Mouse (Mus musculus) stomach, embryonic 16.5 days (tissue): ENCODE results near the gene Eif2d. TPM values are rescaled to one million over a fixed set of nuclear protein-coding genes. Genes with fewer than 3 reads are reported as not detected.

ENCODE experiments used
- ATAC-seq: fragments of 200-750 bp; cut with Nextera tagmentation; 2 replicates; pipeline ENCODE4 v1.8.0; 2017; ENCODE audit warnings: moderate number of reproducible peaks, moderate TSS enrichment; ENCODE audit not compliant: insufficient read depth, low FRiP score
- H3K27ac ChIP-seq: fragments of 300-500 bp; sonication (generic); 2 replicates; pipeline ENCODE4 v1.5.1; 2014; ENCODE audit warnings: low read length
- H3K27me3 ChIP-seq: fragments of 300-500 bp; sonication (generic); 2 replicates; pipeline ENCODE4 v1.6.1; 2014; ENCODE audit warnings: low read length, control low read depth, mixed read lengths; ENCODE audit not compliant: control insufficient read depth, insufficient read depth
- H3K36me3 ChIP-seq: fragments of 300-500 bp; sonication (generic); 2 replicates; pipeline ENCODE4 v1.6.1; 2014; ENCODE audit warnings: low read length; ENCODE audit not compliant: control insufficient read depth, insufficient read depth
- H3K4me1 ChIP-seq: fragments of 300-500 bp; sonication (generic); 2 replicates; pipeline ENCODE4 v1.6.1; 2014; ENCODE audit warnings: low read length, control low read depth, mixed read lengths; ENCODE audit not compliant: control insufficient read depth, insufficient read depth
- H3K4me2 ChIP-seq: fragments of 300-500 bp; sonication (generic); 2 replicates; pipeline ENCODE4 v1.6.1; 2014; ENCODE audit warnings: low read depth, low read length, mixed read lengths
- H3K4me3 ChIP-seq: fragments of 300-500 bp; sonication (generic); replicated peaks from 2 replicates; pipeline ENCODE4 v1.5.1; 2014; ENCODE audit warnings: mild to moderate bottlenecking, low read length
- H3K9ac ChIP-seq: fragments of 300-500 bp; sonication (generic); 2 replicates; pipeline ENCODE4 v1.6.1; 2014; ENCODE audit warnings: low read length
- H3K9me3 ChIP-seq: fragments of 300-500 bp; sonication (generic); replicated peaks from 2 replicates; pipeline ENCODE4 v1.6.1; 2016; ENCODE audit warnings: low read length, control low read depth; ENCODE audit not compliant: control insufficient read depth
- WGBS: fragments of 180-500 bp; shearing (Covaris S2); extraction: QIAGEN DNeasy Blood & Tissue Kit; methylation state at CpG from one replicate; pipeline ENCODE4 v1.1.7; 2014; 5-methylcytosine and 5-hydroxymethylcytosine counted together
- polyA plus RNA-seq: library from polyadenylated mRNA; unstranded; fragments of >200 nt; fragmentation: Nextera tagmentation; extraction: Ambion mirVana; gene quantifications from 2 replicates; pipeline ENCODE4 v1.2.1, GENCODE M21; 2015

The Eif2d gene
- polyA plus RNA-seq, 1 experiment from 2014 or later = 62.1 TPM

DNA sequence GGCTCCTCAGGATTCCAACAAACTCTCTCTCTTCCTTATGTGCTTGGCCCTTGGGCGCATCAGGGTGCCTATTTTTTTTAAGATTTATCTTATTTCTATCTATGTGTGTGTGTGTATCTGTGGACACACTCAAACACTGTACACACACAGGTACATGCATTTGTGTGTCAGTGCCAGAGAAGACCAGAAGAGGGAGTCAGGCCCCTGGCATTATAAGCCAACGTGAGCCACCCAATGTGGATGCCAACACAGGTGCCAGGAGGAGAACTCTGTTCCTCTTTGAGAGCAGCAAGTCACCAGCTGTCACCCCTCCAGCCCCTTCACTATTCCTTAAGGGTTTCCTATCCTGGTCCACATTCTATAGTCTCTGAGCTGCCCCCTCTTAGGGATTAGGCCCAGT is 34.0 kb upstream of the Eif2d start:
- no peaks in the 10 kb centered on the region for H3K27me3 ChIP-seq
- no peaks in the 10 kb centered on the region for H3K36me3 ChIP-seq
- H3K4me2 ChIP-seq = no peak overlapping the region
- no peaks in the 10 kb centered on the region for H3K4me1 ChIP-seq
- H3K9me3 ChIP-seq = no peaks in the 10 kb centered on the region
- H3K9ac ChIP-seq = no peak overlapping the region
- no peak for ATAC-seq
- 82% methylated on average over 2 of the region's 2 CpGs for WGBS
- no peak overlapping the region for H3K4me3 ChIP-seq
- H3K27ac ChIP-seq = no peak overlapping the region

DNA sequence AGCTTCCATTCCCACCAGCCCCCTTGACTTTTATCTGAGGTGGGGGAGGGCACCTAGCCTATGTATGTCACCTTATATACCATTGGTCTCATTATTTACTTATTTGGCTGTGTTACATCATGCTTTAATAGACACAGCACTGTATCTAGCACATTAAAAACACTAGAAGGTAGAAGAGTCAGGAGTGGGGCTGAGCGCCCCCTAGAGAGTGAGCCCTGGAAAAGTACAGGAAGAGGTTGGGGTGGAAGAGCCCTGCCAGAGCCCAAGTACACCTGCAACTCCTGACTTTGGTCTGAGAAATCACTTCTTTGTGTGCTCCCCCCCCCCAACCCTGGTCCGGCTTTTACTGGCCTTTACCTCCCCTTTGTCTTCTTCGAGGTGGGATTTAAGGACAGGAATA is 31.0 kb upstream of the Eif2d start:
- Histone ChIP-seq H3K36me3 (no peaks in the 10 kb centered on the region), H3K4me1 (no peaks in the 10 kb centered on the region), H3K9me3 (no peaks in the 10 kb centered on the region), H3K27ac (no peak overlapping the region), H3K27me3 (no peaks in the 10 kb centered on the region), H3K4me3 (no peak overlapping the region), H3K4me2 (no peak overlapping the region), H3K9ac (no peak overlapping the region)
- WGBS = 38% methylated on average over 3 of the region's 3 CpGs
- ATAC-seq = no peak

DNA sequence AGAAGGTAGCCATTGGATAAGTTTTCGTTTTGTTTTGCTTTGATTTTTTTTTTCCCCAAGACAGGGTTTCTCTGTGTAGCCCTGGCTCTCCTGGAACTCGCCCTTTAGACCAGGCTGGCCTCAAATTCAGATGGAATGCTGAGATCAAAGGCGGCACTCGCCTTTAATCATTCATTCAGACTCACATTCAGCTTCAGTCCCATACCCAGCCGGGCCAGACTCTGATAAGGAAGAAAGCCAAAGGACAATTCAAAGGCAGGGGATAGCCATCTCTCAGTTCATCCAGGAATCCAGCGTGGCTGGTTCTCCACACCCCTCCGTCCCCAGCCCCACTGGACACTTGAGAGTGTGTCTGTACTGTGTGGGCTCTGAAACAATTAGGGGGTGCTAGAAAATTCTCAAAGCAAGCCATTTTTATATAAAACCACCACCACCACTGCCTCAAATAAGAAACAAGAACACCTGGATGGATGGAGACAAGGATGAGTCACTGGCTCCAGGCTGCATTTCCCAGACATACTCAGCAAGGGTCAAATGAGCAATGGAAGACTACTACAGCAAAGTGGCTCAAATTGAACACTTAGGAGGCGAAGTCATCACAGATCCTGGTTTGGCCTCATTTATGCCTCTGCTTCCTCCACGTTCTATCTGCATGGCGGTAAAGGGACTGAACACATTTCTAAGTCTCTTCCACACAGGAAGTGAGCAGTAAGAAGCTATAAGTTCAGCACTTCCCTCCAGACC is 29.3 kb upstream of the Eif2d start:
- no peak for ATAC-seq
- Histone ChIP-seq H3K27me3 (no peaks in the 10 kb centered on the region), H3K27ac (no peak overlapping the region), H3K4me2 (no peak overlapping the region), H3K4me1 (no peaks in the 10 kb centered on the region), H3K4me3 (no peak overlapping the region), H3K9ac (no peak overlapping the region), H3K9me3 (no peaks in the 10 kb centered on the region), H3K36me3 (no peaks in the 10 kb centered on the region)
- WGBS = 51% methylated on average over 10 of the region's 10 CpGs

DNA sequence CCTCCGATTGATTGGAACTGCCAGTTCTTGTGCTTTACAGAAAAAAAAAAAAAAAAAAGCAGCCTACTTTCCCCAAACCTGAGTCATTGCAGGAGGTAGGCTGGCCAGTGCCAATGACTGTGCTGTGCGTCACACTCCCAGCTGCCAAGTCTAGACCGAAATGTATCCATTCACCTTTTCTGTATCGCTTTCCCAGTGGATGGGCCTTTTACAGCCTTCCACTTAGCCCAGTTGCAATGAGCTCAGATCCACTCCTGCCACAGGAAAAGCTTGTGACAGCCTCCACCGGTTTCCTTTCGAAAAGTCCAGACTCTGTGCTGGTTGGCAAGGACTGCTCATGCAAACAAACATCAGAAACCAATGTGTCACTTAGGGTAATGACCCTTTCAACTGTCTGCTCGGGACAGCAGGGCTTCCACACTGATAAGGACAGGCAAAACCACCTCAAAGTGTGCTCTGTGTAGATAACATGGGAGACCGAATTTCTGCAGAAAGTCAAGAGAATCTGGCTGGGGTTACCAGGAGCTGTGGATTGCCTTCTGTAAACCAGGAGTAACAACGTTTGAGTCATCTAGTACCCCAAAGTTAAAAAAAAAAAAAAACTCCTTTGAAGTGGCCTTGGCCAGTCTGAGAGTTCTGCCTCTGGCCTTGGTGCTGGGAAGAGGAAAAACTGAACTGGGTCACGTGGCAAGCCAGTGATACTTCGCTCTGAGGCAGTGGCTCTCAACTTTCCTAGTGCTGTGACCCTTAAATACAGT is 26.8 kb upstream of the Eif2d start:
- no peak overlapping the region for H3K27ac ChIP-seq
- ATAC-seq = peak; percentile 38; the same call in 1 of the 2 replicates
- H3K4me2 ChIP-seq = no peak overlapping the region
- no peaks in the 10 kb centered on the region for H3K36me3 ChIP-seq
- no peaks in the 10 kb centered on the region for H3K27me3 ChIP-seq
- H3K9ac ChIP-seq = no peak overlapping the region
- no peaks in the 10 kb centered on the region for H3K4me1 ChIP-seq
- 57% methylated on average over 11 of the region's 11 CpGs for WGBS
- H3K4me3 ChIP-seq = no peak overlapping the region
- H3K9me3 ChIP-seq = no peaks in the 10 kb centered on the region

DNA sequence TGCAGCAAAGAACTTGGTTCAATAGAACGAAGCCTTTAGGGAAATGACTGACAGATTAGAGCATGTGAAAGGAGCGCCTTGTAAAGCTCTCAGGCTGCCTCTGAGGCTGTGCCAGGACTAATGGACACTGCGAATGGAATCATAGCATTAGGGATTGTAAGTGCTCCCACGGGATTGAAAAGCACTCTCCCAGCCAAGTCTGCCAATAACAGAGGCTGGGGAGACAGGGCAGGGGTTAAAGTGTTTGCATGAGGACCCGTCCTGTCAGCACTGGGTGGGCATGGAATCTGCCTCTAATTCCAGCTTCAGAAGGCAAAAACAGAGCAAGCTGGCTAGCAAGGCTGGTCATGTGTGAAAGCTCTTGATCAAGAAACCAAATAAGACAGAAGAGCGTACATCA is 18.8 kb upstream of the Eif2d start:
- Histone ChIP-seq H3K27me3 (no peaks in the 10 kb centered on the region), H3K27ac (no peak overlapping the region), H3K4me1 (0 out of 2 replicates have a peak, but pooled peaks cover 2% of the 10 kb centered on the region), H3K36me3 (no peaks in the 10 kb centered on the region), H3K4me2 (no peak overlapping the region), H3K4me3 (no peak overlapping the region), H3K9ac (no peak overlapping the region), H3K9me3 (no peaks in the 10 kb centered on the region)
- WGBS = 68% methylated on average over 6 of the region's 6 CpGs
- ATAC-seq = no peak

DNA sequence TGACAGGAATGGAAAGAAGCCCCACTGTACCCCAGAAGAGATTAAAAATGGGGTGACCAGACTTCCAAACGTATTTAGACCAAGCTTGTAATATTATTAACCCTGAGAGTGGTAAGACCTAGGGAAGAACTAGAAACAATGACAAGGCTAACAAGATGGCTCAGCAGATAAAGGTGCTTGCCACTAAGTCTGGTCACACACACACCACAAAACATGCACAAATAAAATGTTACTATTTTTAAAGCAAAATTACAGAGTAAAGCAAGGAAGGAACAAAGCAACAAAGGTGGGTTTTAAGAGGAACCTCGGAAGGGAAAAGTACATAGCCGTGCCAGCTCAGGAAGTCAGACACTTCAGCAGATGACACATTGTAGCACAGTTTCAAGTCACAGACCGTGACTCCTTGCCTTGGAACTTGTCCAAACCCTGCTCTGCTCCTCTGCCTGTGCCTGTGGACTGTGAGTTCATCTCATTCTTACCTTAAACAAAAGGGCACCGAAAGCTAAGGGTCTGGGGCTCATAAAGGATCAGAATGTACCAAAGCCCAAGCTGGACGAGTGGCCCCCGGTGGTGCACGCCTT is 17.9 kb upstream of the Eif2d start:
- Histone ChIP-seq H3K36me3 (no peaks in the 10 kb centered on the region), H3K27ac (no peak overlapping the region), H3K27me3 (no peaks in the 10 kb centered on the region), H3K4me2 (no peak overlapping the region), H3K9me3 (no peaks in the 10 kb centered on the region), H3K4me1 (0 out of 2 replicates have a peak, but pooled peaks cover 5% of the 10 kb centered on the region), H3K4me3 (no peak overlapping the region), H3K9ac (no peak overlapping the region)
- ATAC-seq = no peak
- 65% methylated on average over 8 of the region's 8 CpGs for WGBS

DNA sequence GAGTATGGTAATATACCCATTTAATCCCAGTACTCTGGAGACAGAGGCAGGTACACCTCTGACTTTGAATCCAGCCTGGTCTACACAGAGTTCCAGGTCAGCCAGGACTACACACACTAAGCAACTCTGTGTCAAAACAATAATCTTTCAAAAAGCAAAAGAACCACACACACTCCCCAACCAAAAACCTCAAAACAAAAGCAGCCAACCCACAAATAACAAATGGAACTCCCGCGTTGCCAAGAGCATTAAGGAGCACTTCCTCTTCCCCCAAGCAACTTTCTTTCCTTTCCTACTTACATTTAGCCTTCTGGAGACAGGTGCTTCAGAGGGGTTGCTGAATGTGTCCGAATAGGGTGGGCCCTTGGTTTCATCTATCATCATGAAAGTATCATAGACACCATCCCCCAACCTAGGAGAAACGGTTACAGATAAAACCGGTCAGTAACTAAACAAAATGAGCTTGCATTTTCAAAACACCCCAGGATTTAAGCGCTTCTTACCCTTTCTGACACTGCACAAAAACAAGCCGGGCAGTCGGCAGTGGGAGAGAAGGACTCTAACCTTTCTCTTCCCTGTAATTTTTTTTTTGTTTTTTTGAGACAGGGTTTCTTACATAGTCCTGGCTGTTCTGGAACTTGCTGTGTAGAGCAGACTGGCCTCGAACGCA is 16.9 kb upstream of the Eif2d start:
- Histone ChIP-seq H3K4me2 (no peak overlapping the region), H3K27ac (no peak overlapping the region), H3K9me3 (no peaks in the 10 kb centered on the region), H3K4me3 (no peak overlapping the region), H3K4me1 (0 out of 2 replicates have a peak, but pooled peaks cover 5% of the 10 kb centered on the region), H3K36me3 (no peaks in the 10 kb centered on the region), H3K9ac (0 out of 2 replicates have a peak overlapping the region, but pooled peaks have one; percentile 5), H3K27me3 (no peaks in the 10 kb centered on the region)
- 66% methylated on average over 10 of the region's 10 CpGs for WGBS
- no peak for ATAC-seq

DNA sequence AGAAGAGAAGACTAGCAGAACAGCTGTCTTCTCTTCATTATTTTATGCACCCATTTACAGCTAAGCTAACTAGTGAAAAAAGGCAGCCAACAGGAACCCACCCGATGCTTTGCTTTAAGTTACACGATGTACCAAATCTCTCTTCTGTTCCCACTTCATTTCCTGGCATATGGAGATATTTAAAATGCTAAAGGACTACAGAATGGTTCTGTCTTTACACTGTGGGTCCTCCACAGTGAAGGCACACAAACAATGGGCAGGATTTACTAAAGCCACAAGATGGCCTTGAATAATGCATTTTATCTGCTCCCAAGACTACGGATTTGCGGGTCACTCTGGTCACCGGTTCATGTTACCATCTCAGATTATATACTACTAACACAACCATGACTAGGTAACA is 15.9 kb upstream of the Eif2d start:
- Histone ChIP-seq H3K27ac (no peak overlapping the region), H3K4me2 (peak overlapping the region; percentile 23), H3K4me3 (peak overlapping the region; percentile 86; the same call in 1 of the 2 replicates), H3K9me3 (no peaks in the 10 kb centered on the region), H3K9ac (no peak overlapping the region), H3K4me1 (0 out of 2 replicates have a peak, but pooled peaks cover 5% of the 10 kb centered on the region), H3K36me3 (no peaks in the 10 kb centered on the region), H3K27me3 (no peaks in the 10 kb centered on the region)
- 22% methylated on average over 5 of the region's 5 CpGs for WGBS
- ATAC-seq = no peak
